Mouse (Mus musculus) liver, embryonic 15.5 days (tissue): Measurements from ENCODE around the gene Hist1h4h. TPM values are rescaled to one million over a fixed set of nuclear protein-coding genes. Genes with fewer than 3 reads are reported as not detected.
"Not testable (repeated sequence)": the region's sequence is repeated elsewhere in the genome, so short reads cannot be mapped to it uniquely, and the experiment has no call there.

Source experiments
- ATAC-seq: fragments of 200-750 bp; cut with Nextera tagmentation; 2 replicates; pipeline ENCODE4 v1.8.0; 2017; ENCODE audit warnings: moderate number of reproducible peaks, mild to moderate bottlenecking, moderate library complexity; ENCODE audit not compliant: insufficient read depth
- H3K27ac ChIP-seq: fragments of 300-500 bp; sonication (generic); replicated peaks from 2 replicates; pipeline ENCODE4 v1.5.1; 2015; ENCODE audit warnings: mild to moderate bottlenecking, inconsistent platforms
- H3K27me3 ChIP-seq: fragments of 300-500 bp; sonication (generic); 2 replicates; pipeline ENCODE4 v1.6.1; 2015; ENCODE audit warnings: mild to moderate bottlenecking, inconsistent platforms
- H3K36me3 ChIP-seq: fragments of 300-500 bp; sonication (generic); replicated peaks from 2 replicates; pipeline ENCODE4 v1.6.1; 2015; ENCODE audit warnings: moderate library complexity, mild to moderate bottlenecking, inconsistent platforms
- H3K4me1 ChIP-seq: fragments of 300-500 bp; sonication (generic); replicated peaks from 2 replicates; pipeline ENCODE4 v1.6.1; 2015; ENCODE audit warnings: inconsistent platforms
- H3K4me2 ChIP-seq: fragments of 300-500 bp; sonication (generic); 2 replicates; pipeline ENCODE4 v1.6.1; 2015; ENCODE audit warnings: moderate library complexity, mild to moderate bottlenecking, inconsistent platforms
- H3K4me3 ChIP-seq: fragments of 300-500 bp; sonication (generic); replicated peaks from 2 replicates; pipeline ENCODE4 v1.5.1; 2015; ENCODE audit warnings: mild to moderate bottlenecking, inconsistent platforms
- H3K9ac ChIP-seq: fragments of 300-500 bp; sonication (generic); 2 replicates; pipeline ENCODE4 v1.6.1; 2015; ENCODE audit warnings: moderate library complexity, mild to moderate bottlenecking, inconsistent platforms
- H3K9me3 ChIP-seq: fragments of 300-500 bp; sonication (generic); replicated peaks from 2 replicates; pipeline ENCODE4 v1.6.1; 2016; ENCODE audit warnings: inconsistent platforms
- WGBS: fragments of 180-500 bp; shearing (Covaris S2); methylation state at CpG from one replicate; pipeline ENCODE4 v1.1.7; 2015; ENCODE audit warnings: mixed read lengths; ENCODE audit not compliant: insufficient replicate concordance; 5-methylcytosine and 5-hydroxymethylcytosine counted together
- polyA plus RNA-seq: library from polyadenylated mRNA; unstranded; fragments of >200 nt; fragmentation: Nextera tagmentation; extraction: Ambion mirVana; gene quantifications from 2 replicates; pipeline ENCODE4 v1.2.1, GENCODE M21; 2015

The Hist1h4h gene
- polyA plus RNA-seq, 1 experiment from 2014 or later = 7.0 TPM

GRCm38 (mm10) chr13:23561883-23562659 is 31.2 kb downstream of the Hist1h4h start, which contains the start of gene Hist1h3e:
Gene Hist1h3e, minus strand, starts transcription at chr13:23562369.
- under 1% methylated on average over 52 of the region's 67 CpGs for WGBS
- Histone ChIP-seq H3K4me3 (peak within 1 kb of the TSS; percentile 54), H3K9ac (peak within 1 kb of the TSS; percentile 61), H3K4me1 (peaks cover 40% of the 10 kb centered on the region), H3K27ac (peak within 1 kb of the TSS; percentile 98), H3K4me2 (peak within 1 kb of the TSS; percentile 82)
- not testable (repeated sequence) for H3K27me3 ChIP-seq, H3K36me3 ChIP-seq, H3K9me3 ChIP-seq
- peak; percentile 93 for ATAC-seq

DNA sequence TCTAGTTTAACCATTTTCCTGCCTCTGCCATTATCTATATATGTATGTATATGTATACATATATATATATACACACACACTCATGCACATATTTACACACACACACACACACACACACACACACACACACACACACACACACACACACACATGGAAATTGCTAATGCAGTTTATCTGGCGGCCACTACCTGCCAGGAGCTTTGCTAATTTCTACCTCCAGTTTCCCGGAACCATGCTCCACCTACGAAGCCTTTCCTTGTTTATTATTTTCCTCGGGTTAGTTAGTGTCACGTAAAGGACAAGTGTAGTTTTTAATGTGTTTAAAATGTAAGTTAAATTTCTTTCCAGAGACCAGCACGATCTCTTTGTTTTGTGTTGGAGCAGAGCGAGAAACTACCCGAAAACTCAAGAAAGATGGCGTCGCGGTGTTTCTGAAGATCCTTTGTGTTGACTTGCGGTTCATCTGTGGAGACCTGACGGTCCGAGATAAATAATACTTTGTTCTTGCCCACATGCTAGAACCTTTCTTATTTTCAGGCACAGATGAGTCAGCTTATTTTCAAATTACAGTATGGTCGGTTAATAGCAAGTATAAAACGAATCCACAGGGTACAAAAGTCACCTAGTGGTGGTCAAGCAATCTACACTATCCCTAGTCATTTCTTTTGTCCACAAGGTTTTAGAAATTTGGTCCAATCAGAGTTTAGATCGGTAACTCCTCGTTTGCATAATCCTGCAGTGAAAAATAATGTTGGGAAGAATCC is 32.0 kb downstream of the Hist1h4h start:
- Histone ChIP-seq H3K27ac (peak overlapping the region; percentile 98), H3K4me3 (peak overlapping the region; percentile 54), H3K4me2 (peak overlapping the region; percentile 82), H3K9ac (peak overlapping the region; percentile 61), H3K27me3 (no peaks in the 10 kb centered on the region), H3K9me3 (no peaks in the 10 kb centered on the region), H3K36me3 (no peaks in the 10 kb centered on the region), H3K4me1 (peaks cover 43% of the 10 kb centered on the region)
- no peak; the same call in 1 of the 2 replicates for ATAC-seq
- WGBS = 1% methylated on average over 18 of the region's 18 CpGs

- Histone ChIP-seq H3K27ac (peak overlapping the region; percentile 98), H3K4me2 (no peak overlapping the region), H3K9ac (no peak overlapping the region), H3K27me3 (no peaks in the 10 kb centered on the region), H3K4me1 (peaks cover 44% of the 10 kb centered on the region), H3K9me3 (no peaks in the 10 kb centered on the region), H3K4me3 (no peak overlapping the region), H3K36me3 (no peaks in the 10 kb centered on the region)
- no peak for ATAC-seq
- 90% methylated on average over 2 of the region's 2 CpGs for WGBS
These were observed 33.6 kb downstream of the Hist1h4h start for GRCm38 (mm10) chr13:23564482-23564881.

DNA sequence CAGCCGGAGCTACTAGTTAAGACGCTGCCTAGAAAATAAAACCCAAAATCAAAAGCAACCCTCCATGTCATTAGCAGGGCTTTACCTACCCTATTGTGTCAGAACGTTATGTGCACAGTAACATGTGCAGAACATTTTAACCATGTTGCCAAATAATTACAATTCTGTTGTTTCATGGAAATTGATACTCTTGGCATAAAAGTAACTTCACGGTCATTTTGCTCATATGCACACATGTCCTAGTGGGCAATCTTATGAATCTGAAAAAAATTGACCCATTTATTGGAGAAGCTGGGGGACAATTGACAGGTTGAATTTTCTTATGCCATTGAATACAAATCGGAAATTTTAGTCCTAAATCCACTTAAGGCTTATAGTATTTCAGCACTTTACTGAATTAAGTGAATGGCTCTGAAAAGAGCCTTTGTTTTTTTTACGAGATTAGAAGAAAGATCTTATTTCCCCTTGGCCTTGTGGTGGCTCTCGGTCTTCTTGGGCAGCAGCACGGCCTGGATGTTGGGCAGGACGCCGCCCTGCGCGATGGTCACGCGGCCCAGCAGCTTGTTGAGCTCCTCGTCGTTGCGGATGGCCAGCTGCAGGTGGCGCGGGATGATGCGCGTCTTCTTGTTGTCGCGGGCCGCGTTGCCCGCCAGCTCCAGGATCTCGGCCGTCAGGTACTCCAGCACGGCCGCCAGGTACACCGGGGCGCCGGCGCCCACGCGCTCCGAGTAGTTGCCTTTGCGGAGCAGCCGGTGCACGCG is 39.6 kb downstream of the Hist1h4h start:
- not testable (repeated sequence) for ATAC-seq, H3K9me3 ChIP-seq, H3K27me3 ChIP-seq, H3K36me3 ChIP-seq
- peaks cover 25% of the 10 kb centered on the region for H3K4me1 ChIP-seq
- peak overlapping the region; percentile 81 for H3K4me2 ChIP-seq
- peak overlapping the region; percentile 98 for H3K27ac ChIP-seq
- under 1% methylated on average over 28 of the region's 41 CpGs for WGBS
- H3K4me3 ChIP-seq = peak overlapping the region; percentile 49
- H3K9ac ChIP-seq = peak overlapping the region; percentile 66

GRCm38 (mm10) chr13:23571022-23571503 is 40.2 kb downstream of the Hist1h4h start, which contains the start of the genes Hist1h2ae and Hist1h2bg:
Gene Hist1h2ae, minus strand, starts transcription at chr13:23571220.
Gene Hist1h2bg, plus strand, starts transcription at chr13:23571396.
- no peaks in the 10 kb centered on the region for H3K36me3 ChIP-seq
- peak within 1 kb of the TSS; percentile 81 for H3K4me2 ChIP-seq
- no peaks in the 10 kb centered on the region for H3K9me3 ChIP-seq
- H3K27ac ChIP-seq = peak within 1 kb of the TSS; percentile 98
- H3K4me3 ChIP-seq = peak within 1 kb of the TSS; percentile 63
- WGBS = 0% methylated on average over 18 of the region's 18 CpGs
- H3K27me3 ChIP-seq = no peaks in the 10 kb centered on the region
- H3K9ac ChIP-seq = peak within 1 kb of the TSS; percentile 88
- ATAC-seq = peak; percentile 76
- peaks cover 23% of the 10 kb centered on the region for H3K4me1 ChIP-seq

DNA sequence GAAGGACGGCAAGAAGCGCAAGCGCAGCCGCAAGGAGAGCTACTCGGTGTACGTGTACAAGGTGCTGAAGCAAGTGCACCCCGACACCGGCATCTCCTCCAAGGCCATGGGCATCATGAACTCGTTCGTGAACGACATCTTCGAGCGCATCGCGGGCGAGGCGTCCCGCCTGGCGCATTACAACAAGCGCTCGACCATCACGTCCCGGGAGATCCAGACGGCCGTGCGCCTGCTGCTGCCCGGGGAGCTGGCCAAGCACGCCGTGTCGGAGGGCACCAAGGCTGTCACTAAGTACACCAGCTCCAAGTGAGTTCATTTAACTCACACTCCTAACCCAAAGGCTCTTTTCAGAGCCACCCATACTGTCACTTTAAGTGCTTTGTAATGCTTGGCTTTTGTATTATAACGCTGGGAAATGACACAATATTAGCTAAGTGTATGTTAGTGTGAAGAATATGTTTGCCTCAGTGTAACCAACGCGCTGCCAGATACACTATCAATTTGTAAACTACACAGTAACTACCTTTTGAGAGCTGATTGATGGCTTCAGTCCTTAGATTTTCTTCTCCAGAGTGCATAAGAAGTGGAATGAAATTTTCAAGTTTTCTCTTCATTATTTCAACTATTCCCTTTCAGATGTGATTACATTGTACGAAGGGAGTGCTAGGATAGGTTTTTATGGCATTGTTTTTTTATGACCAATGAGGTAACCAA is 40.8 kb downstream of the Hist1h4h start:
- H3K27me3 ChIP-seq, H3K9me3 ChIP-seq, H3K36me3 ChIP-seq: not testable (repeated sequence)
- Histone ChIP-seq H3K4me1 (peaks cover 29% of the 10 kb centered on the region), H3K4me3 (peak overlapping the region; percentile 63), H3K4me2 (peak overlapping the region; percentile 81), H3K27ac (peak overlapping the region; percentile 98), H3K9ac (peak overlapping the region; percentile 88)
- peak; percentile 2 for ATAC-seq
- WGBS = 0% methylated on average over 18 of the region's 34 CpGs

- no peaks in the 10 kb centered on the region for H3K36me3 ChIP-seq
- peak overlapping the region; percentile 63 for H3K4me3 ChIP-seq
- no peaks in the 10 kb centered on the region for H3K9me3 ChIP-seq
- H3K27me3 ChIP-seq = no peaks in the 10 kb centered on the region
- no peak for ATAC-seq
- peak overlapping the region; percentile 88 for H3K9ac ChIP-seq
- H3K27ac ChIP-seq = peak overlapping the region; percentile 98
- 30% methylated on average over 2 of the region's 2 CpGs for WGBS
- peak overlapping the region; percentile 81 for H3K4me2 ChIP-seq
- peaks cover 36% of the 10 kb centered on the region for H3K4me1 ChIP-seq
These were observed 41.6 kb downstream of the Hist1h4h start for GRCm38 (mm10) chr13:23572218-23573033.

GRCm38 (mm10) chr13:23573034-23573897 is 42.4 kb downstream of the Hist1h4h start:
- 4% methylated on average over 20 of the region's 20 CpGs for WGBS
- not testable (repeated sequence) for H3K27me3 ChIP-seq, H3K36me3 ChIP-seq, ATAC-seq, H3K9me3 ChIP-seq
- peak overlapping the region; percentile 63 for H3K4me3 ChIP-seq
- peak overlapping the region; percentile 81 for H3K4me2 ChIP-seq
- peak overlapping the region; percentile 98 for H3K27ac ChIP-seq
- H3K4me1 ChIP-seq = peaks cover 36% of the 10 kb centered on the region
- H3K9ac ChIP-seq = peak overlapping the region; percentile 88

GRCm38 (mm10) chr13:23573898-23574524 is 43.2 kb downstream of the Hist1h4h start, which contains the start of the genes Hist1h2bf and Hist1h2ad:
Gene Hist1h2bf, minus strand, starts transcription at chr13:23574196.
Gene Hist1h2ad, plus strand, starts transcription at chr13:23574381.
- peak within 1 kb of the TSS; percentile 64 for H3K4me3 ChIP-seq
- H3K36me3 ChIP-seq, H3K9me3 ChIP-seq, H3K27me3 ChIP-seq: not testable (repeated sequence)
- peak; percentile 75 for ATAC-seq
- peak within 1 kb of the TSS; percentile 88 for H3K9ac ChIP-seq
- peak within 1 kb of the TSS; percentile 81 for H3K4me2 ChIP-seq
- H3K27ac ChIP-seq = peak within 1 kb of the TSS; percentile 98
- under 1% methylated on average over 41 of the region's 42 CpGs for WGBS
- H3K4me1 ChIP-seq = peaks cover 37% of the 10 kb centered on the region
